Mouse (Mus musculus) left cerebral cortex, adult 6 months (tissue): ENCODE results near the gene Vmn1r86. TPM values are rescaled to one million over a fixed set of nuclear protein-coding genes. Genes with fewer than 3 reads are reported as not detected.

Experiments used
- long read RNA-seq, 2 experiments: library from polyadenylated mRNA; unstranded; transcript quantifications; one replicate each; pipeline ENCODE4 v2.0.0; 2019 to 2020
- polyA plus RNA-seq: library from polyadenylated mRNA; unstranded; fragments of <200 nt; fragmentation: Nextera tagmentation; gene quantifications from 2 replicates; pipeline ENCODE4 v1.2.3, GENCODE M21; 2021

The Vmn1r86 gene
- polyA plus RNA-seq = not detected in 2 replicates
- long read RNA-seq, experiment 1 = 0 reads
- long read RNA-seq, experiment 2 = 0 reads

GRCm38 (mm10) chr7:13119817-13120216, at the start of gene Vmn1r86:
Vmn1r86 (minus strand) TSS chr7:13119917.

GRCm38 (mm10) chr7:13159268-13159667, 39.6 kb upstream of the Vmn1r86 start, which contains the start of gene Vmn1r88:
Vmn1r88 (plus strand) TSS chr7:13159568.

GRCm38 (mm10) chr7:13140057-13140456, 20.3 kb upstream of the Vmn1r86 start, which contains the start of gene Vmn1r87:
Vmn1r87 (minus strand) TSS chr7:13140157.

DNA sequence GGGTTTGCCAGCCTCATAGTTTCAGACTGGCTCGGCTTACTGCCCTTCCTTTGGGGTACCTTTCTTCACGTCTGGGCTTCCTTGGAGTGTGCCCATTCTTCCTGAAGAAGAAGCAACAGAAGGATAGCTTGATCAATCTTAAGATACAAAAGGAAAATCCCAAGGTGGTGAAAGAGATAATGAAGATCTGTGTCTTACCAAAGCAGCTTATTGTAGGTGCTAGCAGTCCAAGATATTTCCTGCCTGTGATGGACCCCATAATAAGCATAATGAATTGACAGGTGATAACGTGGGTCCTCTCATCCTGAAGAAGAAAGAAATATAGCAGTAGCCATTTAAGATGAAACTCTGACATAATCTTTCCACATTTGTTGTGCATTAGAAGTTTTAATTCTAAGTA, 24.6 kb downstream of the Vmn1r86 start, which contains the start of gene Vmn1r85:
TSS of gene Vmn1r85 (minus strand) at position 101 of the 400 bp plus-strand sequence.

DNA sequence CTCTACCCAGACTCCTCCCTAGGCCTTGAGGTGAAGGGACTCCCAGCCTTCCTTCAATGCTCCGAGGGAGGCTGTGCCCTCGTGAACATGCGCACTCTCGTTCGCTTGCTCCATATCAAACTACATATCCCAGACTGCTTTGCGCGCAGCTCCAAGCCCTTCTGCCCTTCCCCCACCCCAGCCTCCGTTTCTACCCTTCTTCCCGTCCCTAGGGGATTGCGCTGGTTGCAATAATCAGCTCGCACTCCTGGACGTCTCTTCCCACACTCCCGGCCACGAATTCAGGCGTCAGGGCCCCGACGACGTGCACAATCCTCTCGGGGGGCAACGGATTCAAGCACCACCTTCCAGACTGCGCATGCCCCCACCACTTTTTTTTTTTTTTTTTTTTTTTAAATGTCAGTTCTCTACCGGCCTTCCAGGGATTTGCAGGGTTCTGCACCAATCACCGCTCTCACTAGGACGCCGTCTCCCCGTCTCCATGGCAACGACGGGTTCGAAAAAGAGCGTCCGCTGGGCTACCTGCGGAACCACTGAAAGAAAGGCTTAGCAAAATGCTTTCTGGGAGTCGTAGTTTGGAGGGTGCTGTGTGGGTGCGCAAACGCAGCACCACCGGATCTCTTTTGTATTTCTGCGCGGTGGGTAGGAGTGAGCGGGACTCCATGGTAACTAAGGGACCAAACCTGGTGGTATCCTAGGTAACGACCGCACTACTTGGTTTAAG, 65.3 kb downstream of the Vmn1r86 start, which contains the start of gene Mzf1:
TSS of gene Mzf1 (minus strand) at position 478 of the 724 bp plus-strand sequence.

Other genes starting within 250 kb of the Vmn1r86 start
- 3.0 and 3.7 TPM in 2 replicates for gene Zfp128, start 238.7 kb downstream of the Vmn1r86 start, polyA plus RNA-seq
- 9.4 and 10.1 TPM in 2 replicates for gene Zscan22, start 222.1 kb downstream of the Vmn1r86 start, polyA plus RNA-seq
- gene Rps5, start 197.6 kb downstream of the Vmn1r86 start, polyA plus RNA-seq = 501 and 651 TPM in 2 replicates
- gene Rnf225, start 192.5 kb downstream of the Vmn1r86 start, polyA plus RNA-seq = 0.72 and 0.75 TPM in 2 replicates
- 2.1 and 2.2 TPM in 2 replicates for gene Zfp324, start 154.1 kb downstream of the Vmn1r86 start, polyA plus RNA-seq
- gene Zfp446, start 142.1 kb downstream of the Vmn1r86 start, polyA plus RNA-seq = 3.5 and 3.7 TPM in 2 replicates
- gene Slc27a5, start 121.7 kb downstream of the Vmn1r86 start, polyA plus RNA-seq = not detected in 2 replicates
- gene Trim28, start 120.8 kb downstream of the Vmn1r86 start, polyA plus RNA-seq = 54.8 and 98.3 TPM in 2 replicates
- gene Zbtb45, start 109.9 kb downstream of the Vmn1r86 start, polyA plus RNA-seq = 7.8 and 11.4 TPM in 2 replicates
- 313 and 375 TPM in 2 replicates for gene Chmp2a, start 85.1 kb downstream of the Vmn1r86 start, polyA plus RNA-seq
- gene Ube2m, start 81.6 kb downstream of the Vmn1r86 start, polyA plus RNA-seq = 24.0 and 50.3 TPM in 2 replicates
- gene Mzf1, start 65.2 kb downstream of the Vmn1r86 start, polyA plus RNA-seq = 6.9 and 8.3 TPM in 2 replicates
- gene Vmn1r85, start 24.7 kb downstream of the Vmn1r86 start, polyA plus RNA-seq = not detected in 2 replicates
- not detected in 2 replicates for gene Vmn1r87, start 20.2 kb upstream of the Vmn1r86 start, polyA plus RNA-seq
- not detected in 2 replicates for gene Vmn1r88, start 39.7 kb upstream of the Vmn1r86 start, polyA plus RNA-seq
- not detected in 2 replicates for gene Vmn1r89, start 93.1 kb upstream of the Vmn1r86 start, polyA plus RNA-seq
- 5.8 and 6.2 TPM in 2 replicates for gene Lig1, start 157.4 kb upstream of the Vmn1r86 start, polyA plus RNA-seq
- gene Zswim9, start 158.8 kb upstream of the Vmn1r86 start, polyA plus RNA-seq = 3.3 and 3.5 TPM in 2 replicates
- not detected in 2 replicates for gene Pla2g4c, start 204.7 kb upstream of the Vmn1r86 start, polyA plus RNA-seq